Mouse (Mus musculus): ENCODE data around the gene Cry2.

GRCm38 (mm10) chr2:92427882-92428281 lies 6.0 kb downstream of the Cry2 start:
- TF ChIP-seq CTCF (IDR thresholded peaks at IDR 0.05): no peak
- peak; percentile 39; the same call in 1 of the 2 replicates for TF ChIP-seq POLR2A (IDR thresholded peaks at IDR 0.05; ENCODE audit: insufficient read depth, low read depth, low read length)
- TF ChIP-seq EP300 (IDR thresholded peaks at IDR 0.05; ENCODE audit: insufficient read depth, low read depth, low read length): 0 out of 2 replicates have a peak, but pooled peaks have one; percentile 31
